Comparison of ENCODE assay signal across 9 mouse cellular contexts in genomic region chr12:91683549-91684100, GRCm38 (mm10).
DNase-seq lines count a peak whose midpoint lies in the region; ATAC-seq and TF ChIP-seq lines count a peak whose summit lies in the region.
"Had no signal": no experiment of that assay in that cellular context is flagged by ENCODE, and none has a peak within 500 bp of the region (broad histone marks: within the 10 kb centered on the region; RNA-seq: fewer than 3 reads in every experiment).

No protein-coding gene starts in this region.

- ATAC-seq in liver, embryonic 13.5 days (ENCODE audit: low read depth), result no peak
- no peak for ATAC-seq in forebrain, embryonic 13.5 days
- ATAC-seq in limb, embryonic 14.5 days (ENCODE audit: low FRiP score, low read depth), result no peak
- ATAC-seq in stomach, embryonic 16.5 days (ENCODE audit: insufficient read depth, low FRiP score), result no peak
- ATAC-seq in activated CD4-positive, CD25-positive, alpha-beta regulatory T cell, adult 4 months, result no peak

- WGBS in liver, embryonic 13.5 days (ENCODE audit: insufficient replicate concordance), result 76% methylated on average over 15 of the region's 15 CpGs
- WGBS in forebrain, embryonic 13.5 days, result 10% methylated on average over 15 of the region's 15 CpGs
- 58% methylated on average over 15 of the region's 15 CpGs for WGBS in limb, embryonic 14.5 days
- 40% methylated on average over 15 of the region's 15 CpGs for WGBS in stomach, embryonic 16.5 days

- no peaks in the 10 kb centered on the region for H3K27me3 ChIP-seq in liver, embryonic 13.5 days
- no peaks in the 10 kb centered on the region for H3K27me3 ChIP-seq in forebrain, embryonic 13.5 days
- no peaks in the 10 kb centered on the region for H3K27me3 ChIP-seq in limb, embryonic 14.5 days (ENCODE audit: control insufficient read depth, insufficient read depth, low read length)
- no peaks in the 10 kb centered on the region for H3K27me3 ChIP-seq in stomach, embryonic 16.5 days (ENCODE audit: control insufficient read depth, insufficient read depth, low read length)

- H3K9me3 ChIP-seq in liver, embryonic 13.5 days (replicated peaks), result no peaks in the 10 kb centered on the region
- H3K9me3 ChIP-seq in forebrain, embryonic 13.5 days (replicated peaks), result no peaks in the 10 kb centered on the region
- no peaks in the 10 kb centered on the region for H3K9me3 ChIP-seq in limb, embryonic 14.5 days (ENCODE audit: control insufficient read depth, low read length)
- H3K9me3 ChIP-seq in stomach, embryonic 16.5 days (replicated peaks; ENCODE audit: control insufficient read depth, low read length), result no peaks in the 10 kb centered on the region

- H3K4me3 ChIP-seq in liver, embryonic 13.5 days (replicated peaks), result no peak overlapping the region
- peak overlapping the region; percentile 27 for H3K4me3 ChIP-seq in forebrain, embryonic 13.5 days
- H3K4me3 ChIP-seq in limb, embryonic 14.5 days (replicated peaks; ENCODE audit: low read length), result no peak overlapping the region
- peak overlapping the region; percentile 43 for H3K4me3 ChIP-seq in stomach, embryonic 16.5 days (replicated peaks; ENCODE audit: low read length)

- no peak overlapping the region for H3K9ac ChIP-seq in liver, embryonic 13.5 days
- H3K9ac ChIP-seq in forebrain, embryonic 13.5 days, result 0 out of 2 replicates have a peak overlapping the region, but pooled peaks have one; percentile 59
- no peak overlapping the region for H3K9ac ChIP-seq in limb, embryonic 14.5 days (ENCODE audit: low read depth, low read length, severe bottlenecking)
- H3K9ac ChIP-seq in stomach, embryonic 16.5 days (ENCODE audit: low read length), result 0 out of 2 replicates have a peak overlapping the region, but pooled peaks have one; percentile 53

- TF ChIP-seq POLR2A in limb, embryonic 14.5 days (IDR thresholded peaks at IDR 0.05; ENCODE audit: borderline replicate concordance, extremely low read depth, insufficient read depth, insufficient read length), result no peak

- H3K36me3 ChIP-seq in liver, embryonic 13.5 days, result peaks cover 3% of the 10 kb centered on the region; the same call in 1 of the 2 replicates
- H3K36me3 ChIP-seq in forebrain, embryonic 13.5 days (ENCODE audit: poor library complexity, severe bottlenecking), result no peaks in the 10 kb centered on the region
- no peaks in the 10 kb centered on the region for H3K36me3 ChIP-seq in limb, embryonic 14.5 days (ENCODE audit: control insufficient read depth, insufficient read depth, low read length)
- no peaks in the 10 kb centered on the region for H3K36me3 ChIP-seq in stomach, embryonic 16.5 days (ENCODE audit: control insufficient read depth, insufficient read depth, low read length)

- no peak overlapping the region for H3K27ac ChIP-seq in liver, embryonic 13.5 days
- H3K27ac ChIP-seq in forebrain, embryonic 13.5 days, result peak overlapping the region; percentile 91
- H3K27ac ChIP-seq in limb, embryonic 14.5 days (replicated peaks; ENCODE audit: low read depth, low read length), result no peak overlapping the region
- peak overlapping the region; percentile 79 for H3K27ac ChIP-seq in stomach, embryonic 16.5 days (ENCODE audit: low read length)

- H3K4me1 ChIP-seq in liver, embryonic 13.5 days (replicated peaks), result peaks cover 34% of the 10 kb centered on the region
- peaks cover 73% of the 10 kb centered on the region for H3K4me1 ChIP-seq in forebrain, embryonic 13.5 days
- H3K4me1 ChIP-seq in limb, embryonic 14.5 days (ENCODE audit: control insufficient read depth, insufficient read depth, low read length), result peaks cover 29% of the 10 kb centered on the region
- peaks cover 26% of the 10 kb centered on the region for H3K4me1 ChIP-seq in stomach, embryonic 16.5 days (ENCODE audit: control insufficient read depth, insufficient read depth, low read length)

- H3K4me2 ChIP-seq in liver, embryonic 13.5 days, result peak overlapping the region; percentile 45; the same call in 1 of the 2 replicates
- peak overlapping the region; percentile 58 for H3K4me2 ChIP-seq in forebrain, embryonic 13.5 days
- H3K4me2 ChIP-seq in limb, embryonic 14.5 days (replicated peaks; ENCODE audit: low read depth, low read length, severe bottlenecking), result 0 out of 2 replicates have a peak overlapping the region, but pooled peaks have one; percentile 8
- H3K4me2 ChIP-seq in stomach, embryonic 16.5 days (ENCODE audit: low read depth, low read length), result peak overlapping the region; percentile 56

- DNase-seq in liver, embryonic 13.5 days, result no peak
- DNase-seq in liver, result no peak
- no peak for DNase-seq in limb, embryonic 14.5 days (ENCODE audit: low spot score)
- DNase-seq in thymus, postnatal 36 days, result no peak
- no peak for DNase-seq in adrenal gland, postnatal 10 days
- DNase-seq: lung, postnatal 14 days had no signal

Comparison
In these comparisons a context has a peak if more than half of its experiments do, and no peak if none do; other contexts are left out.
1. H3K27ac ChIP-seq: peak in forebrain, embryonic 13.5 days (single experiment) and stomach, embryonic 16.5 days (single experiment); none in liver, embryonic 13.5 days (single experiment) and limb, embryonic 14.5 days (single experiment).
2. H3K4me2 ChIP-seq: peak in every context shown above with its lines; median percentile 58 in forebrain, embryonic 13.5 days; 56 in stomach, embryonic 16.5 days; 45 in liver, embryonic 13.5 days; 8 in limb, embryonic 14.5 days.
3. H3K4me3 ChIP-seq: peak in forebrain, embryonic 13.5 days (single experiment) and stomach, embryonic 16.5 days (single experiment); none in liver, embryonic 13.5 days (single experiment) and limb, embryonic 14.5 days (single experiment).
4. H3K9ac ChIP-seq: peak in forebrain, embryonic 13.5 days (single experiment) and stomach, embryonic 16.5 days (single experiment); none in liver, embryonic 13.5 days (single experiment) and limb, embryonic 14.5 days (single experiment).